Mouse (Mus musculus): ENCODE measurements around the gene Klf5. TPM values are rescaled to one million over a fixed set of nuclear protein-coding genes. Genes with fewer than 3 reads are reported as not detected.

Klf5 gene
- total and polyA plus RNA-seq, 2 experiments from 2014 or later = 1.5 to 3.5 TPM

DNA sequence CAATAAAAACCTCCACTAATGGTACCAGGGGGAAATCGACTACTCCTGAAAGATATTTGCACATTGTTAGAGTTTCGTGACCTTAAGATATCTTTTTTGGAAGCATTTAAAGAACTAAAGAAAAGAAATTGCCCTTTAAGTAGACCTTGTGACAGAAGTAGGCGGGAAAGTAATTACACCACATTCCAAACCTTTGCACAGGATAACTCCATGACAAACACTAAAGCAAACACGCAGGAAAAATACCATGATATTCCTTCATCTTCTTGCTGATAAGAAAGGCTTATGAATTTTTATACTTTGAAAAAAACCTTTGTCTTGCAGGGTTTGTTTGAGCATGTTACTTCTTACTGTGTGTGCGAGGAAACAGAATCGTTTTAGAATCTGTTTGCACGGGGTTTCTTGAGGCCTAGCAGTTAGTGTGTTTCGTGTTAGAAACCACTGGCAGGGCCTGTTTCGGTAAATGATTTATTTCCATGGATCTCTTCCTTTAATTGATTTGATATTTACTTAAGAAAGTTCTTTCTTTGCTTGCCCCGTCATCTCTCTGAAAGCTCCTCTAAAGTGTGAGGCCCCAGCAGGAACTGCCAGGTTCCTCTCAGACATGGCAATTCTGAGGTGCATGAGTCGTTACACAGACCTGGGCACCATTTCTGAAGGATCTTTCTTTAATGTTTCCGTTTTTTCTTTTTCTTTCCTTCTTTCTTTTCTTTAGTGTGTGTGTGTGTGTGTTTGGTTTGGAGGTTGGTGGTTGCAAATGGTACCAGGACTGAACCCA lies 65.7 kb downstream of the Klf5 start:
- no peak for ATAC-seq
- no peak for DNase-seq (ENCODE audit: low spot score)
- Histone ChIP-seq H3K36me3 (ENCODE audit: insufficient read depth, low read length) (no peaks in the 10 kb centered on the region), H3K27me3 (ENCODE audit: insufficient read depth, low read length) (no peaks in the 10 kb centered on the region), H3K9ac (replicated peaks; ENCODE audit: low read length) (no peak overlapping the region), H3K4me1 (ENCODE audit: insufficient read depth, low read length) (no peaks in the 10 kb centered on the region), H3K9me3 (ENCODE audit: low read length) (no peaks in the 10 kb centered on the region), H3K4me3 (ENCODE audit: low read length) (no peak overlapping the region), H3K27ac (no peak overlapping the region), H3K4me2 (ENCODE audit: low read depth, low read length) (no peak overlapping the region)
- TF ChIP-seq CTCF (IDR thresholded peaks at IDR 0.05; ENCODE audit: low read depth) = no peak
- 81% methylated on average over 12 of the region's 12 CpGs for WGBS

Other genes starting within 250 kb of the Klf5 start
- gene Pibf1, start 199.3 kb upstream of the Klf5 start, total RNA-seq (2014; rRNA removed) = 10.1 and 17.0 TPM in 2 replicates
- 13.4 and 15.0 TPM in 2 replicates for gene Pibf1, start 199.3 kb upstream of the Klf5 start, polyA plus RNA-seq (2015; fragmentation: Nextera tagmentation; extraction: Ambion mirVana)
- gene Dis3, start 198.9 kb upstream of the Klf5 start, total RNA-seq (2014; rRNA removed) = 13.5 and 16.3 TPM in 2 replicates
- 25.7 and 26.1 TPM in 2 replicates for gene Dis3, start 198.9 kb upstream of the Klf5 start, polyA plus RNA-seq (2015; fragmentation: Nextera tagmentation; extraction: Ambion mirVana)